Mouse (Mus musculus) liver, adult 2 months (tissue): ENCODE data around the gene Zdhhc12.
A peak's percentile ranks its signal among the peaks of the same experiment; 100 is the strongest.

Source experiments
- CTCF ChIP-seq: fragments of 200-500 bp; IDR thresholded peaks from 2 replicates; pipeline ENCODE4 v1.5.1; 2011; ENCODE audit warnings: low read depth, low read length, control low read depth
- POLR2A ChIP-seq: fragments of 200-500 bp; IDR thresholded peaks from 2 replicates; pipeline ENCODE4 v1.6.1; 2011; ENCODE audit warnings: low read length, control low read depth; ENCODE audit not compliant: insufficient read depth; ENCODE audit errors: extremely low read depth

GRCm38 (mm10) chr2:30042445-30042844 lies 51.0 kb downstream of the Zdhhc12 start:
- no peak for TF ChIP-seq POLR2A
- peak; percentile 92 for TF ChIP-seq CTCF
